Mouse (Mus musculus): Measurements from ENCODE around the gene Oaz3. TPM values are rescaled to one million over a fixed set of nuclear protein-coding genes. Genes with fewer than 3 reads are reported as not detected.

Oaz3 gene
- 0.84 TPM in 1 of 2 replicates, not detected in the other for total RNA-seq (2015; ENCODE audit: low replicate concordance)
- total RNA-seq (2017; ENCODE audit: low replicate concordance) = not detected in 2 replicates

- ATAC-seq (replicated peaks; ENCODE audit: low FRiP score, poor library complexity, severe bottlenecking) = peak; percentile 64
Observed at GRCm38 (mm10) chr3:94443597-94443964, at the start of gene Oaz3. Gene Oaz3 (minus strand): TSS chr3:94443915.

- no peak for ATAC-seq (replicated peaks; ENCODE audit: low FRiP score, poor library complexity, severe bottlenecking)
Observed at GRCm38 (mm10) chr3:94487581-94487980, 43.9 kb upstream of the Oaz3 start.

GRCm38 (mm10) chr3:94485922-94486321 lies 42.2 kb upstream of the Oaz3 start:
- ATAC-seq (replicated peaks; ENCODE audit: low FRiP score, poor library complexity, severe bottlenecking) = no peak

GRCm38 (mm10) chr3:94483790-94484439 lies 40.2 kb upstream of the Oaz3 start:
- ATAC-seq (replicated peaks; ENCODE audit: low FRiP score, poor library complexity, severe bottlenecking) = no peak

GRCm38 (mm10) chr3:94482764-94483385 lies 39.2 kb upstream of the Oaz3 start:
- no peak for ATAC-seq (replicated peaks; ENCODE audit: low FRiP score, poor library complexity, severe bottlenecking)

GRCm38 (mm10) chr3:94481429-94481828 lies 37.7 kb upstream of the Oaz3 start:
- ATAC-seq (replicated peaks; ENCODE audit: low FRiP score, poor library complexity, severe bottlenecking) = no peak

- no peak for ATAC-seq (replicated peaks; ENCODE audit: low FRiP score, poor library complexity, severe bottlenecking)
Observed at GRCm38 (mm10) chr3:94480291-94480884, 36.7 kb upstream of the Oaz3 start, which contains the start of gene Riiad1. Gene Riiad1 (minus strand): TSS chr3:94480341.

- no peak for ATAC-seq (replicated peaks; ENCODE audit: low FRiP score, poor library complexity, severe bottlenecking)
Observed at GRCm38 (mm10) chr3:94479564-94479963, 35.8 kb upstream of the Oaz3 start.

GRCm38 (mm10) chr3:94478591-94479169 lies 35.0 kb upstream of the Oaz3 start:
- ATAC-seq (replicated peaks; ENCODE audit: low FRiP score, poor library complexity, severe bottlenecking) = no peak

- ATAC-seq (replicated peaks; ENCODE audit: low FRiP score, poor library complexity, severe bottlenecking) = peak; percentile 44; the same call in 1 of the 2 replicates
Observed at GRCm38 (mm10) chr3:94477981-94478422, 34.3 kb upstream of the Oaz3 start, which contains the start of gene Celf3. Gene Celf3 (plus strand): TSS chr3:94478295.

- ATAC-seq (replicated peaks; ENCODE audit: low FRiP score, poor library complexity, severe bottlenecking) = no peak
Observed at GRCm38 (mm10) chr3:94477444-94477843, 33.7 kb upstream of the Oaz3 start.

GRCm38 (mm10) chr3:94476301-94477035 lies 32.8 kb upstream of the Oaz3 start:
- ATAC-seq (replicated peaks; ENCODE audit: low FRiP score, poor library complexity, severe bottlenecking) = no peak

- no peak for ATAC-seq (replicated peaks; ENCODE audit: low FRiP score, poor library complexity, severe bottlenecking)
Observed at GRCm38 (mm10) chr3:94473567-94474232, 30.0 kb upstream of the Oaz3 start.

- ATAC-seq (replicated peaks; ENCODE audit: low FRiP score, poor library complexity, severe bottlenecking) = no peak
Observed at GRCm38 (mm10) chr3:94473115-94473505, 29.4 kb upstream of the Oaz3 start.

- no peak for ATAC-seq (replicated peaks; ENCODE audit: low FRiP score, poor library complexity, severe bottlenecking)
Observed at GRCm38 (mm10) chr3:94472447-94473114, 28.9 kb upstream of the Oaz3 start.

- no peak for ATAC-seq (replicated peaks; ENCODE audit: low FRiP score, poor library complexity, severe bottlenecking)
Observed at GRCm38 (mm10) chr3:94468931-94469330, 25.2 kb upstream of the Oaz3 start.

- no peak for ATAC-seq (replicated peaks; ENCODE audit: low FRiP score, poor library complexity, severe bottlenecking)
Observed at GRCm38 (mm10) chr3:94465632-94466430, 22.1 kb upstream of the Oaz3 start.

GRCm38 (mm10) chr3:94463926-94464578 lies 20.3 kb upstream of the Oaz3 start:
- ATAC-seq (replicated peaks; ENCODE audit: low FRiP score, poor library complexity, severe bottlenecking) = no peak

Measured in erythroid progenitor cell, adult 5-6 weeks (primary cell).